Mouse (Mus musculus) adipose tissue, adult 10 weeks (tissue): ENCODE data around the gene Alox5. TPM values are rescaled to one million over a fixed set of nuclear protein-coding genes. Genes with fewer than 3 reads are reported as not detected.

Experiments used
- polyA plus RNA-seq: library from polyadenylated mRNA; stranded (reverse); fragments of 350-450 nt; fragmentation: Illumina TruSeq; extraction: RNeasy Lipid Tissue Mini Kit (QIAGEN cat#74804); gene quantifications from one replicate; pipeline ENCODE4 v1.2.3, GENCODE M21; 2014; ENCODE audit warnings: low read depth, low replicate concordance

Alox5 gene
- polyA plus RNA-seq = 14.9 TPM

DNA sequence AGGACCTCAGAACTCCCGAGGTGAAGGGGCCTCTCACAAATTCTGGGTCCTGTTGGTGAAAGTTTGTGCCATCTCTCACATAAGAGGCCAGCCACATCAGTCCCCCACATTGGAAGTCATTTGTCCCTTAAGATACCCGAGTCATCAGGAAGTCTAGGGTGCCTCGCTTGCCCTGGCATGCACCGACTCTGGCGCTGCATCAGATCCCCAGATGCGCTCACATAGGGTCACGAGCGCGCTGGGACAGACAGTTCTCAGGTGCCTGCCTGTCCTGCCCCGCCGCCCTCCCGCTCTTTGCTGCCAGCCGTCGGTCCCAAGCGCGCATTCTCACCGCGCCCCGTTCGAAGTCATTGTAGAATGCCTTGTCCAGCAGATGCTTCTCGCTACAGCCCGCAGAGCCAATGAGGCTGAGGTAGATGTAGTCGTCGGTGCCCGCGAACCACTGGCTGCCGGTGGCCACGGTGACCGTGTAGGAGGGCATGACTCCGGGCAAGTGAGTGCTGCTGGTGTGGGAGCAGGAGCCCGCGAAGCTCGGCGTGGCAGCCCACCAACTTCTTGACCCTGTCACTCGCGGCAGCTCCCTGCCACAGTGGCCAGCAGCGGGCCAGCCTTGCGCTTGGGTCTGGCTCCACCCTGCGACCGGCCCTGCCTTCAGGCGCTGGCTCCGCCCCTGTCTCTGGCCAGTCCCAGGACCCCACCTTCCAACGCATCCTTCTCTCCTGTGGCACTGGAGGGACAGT is at the start of gene Alox5:
TSS of gene Alox5 (minus strand) at position 635 of the 740 bp plus-strand sequence.

DNA sequence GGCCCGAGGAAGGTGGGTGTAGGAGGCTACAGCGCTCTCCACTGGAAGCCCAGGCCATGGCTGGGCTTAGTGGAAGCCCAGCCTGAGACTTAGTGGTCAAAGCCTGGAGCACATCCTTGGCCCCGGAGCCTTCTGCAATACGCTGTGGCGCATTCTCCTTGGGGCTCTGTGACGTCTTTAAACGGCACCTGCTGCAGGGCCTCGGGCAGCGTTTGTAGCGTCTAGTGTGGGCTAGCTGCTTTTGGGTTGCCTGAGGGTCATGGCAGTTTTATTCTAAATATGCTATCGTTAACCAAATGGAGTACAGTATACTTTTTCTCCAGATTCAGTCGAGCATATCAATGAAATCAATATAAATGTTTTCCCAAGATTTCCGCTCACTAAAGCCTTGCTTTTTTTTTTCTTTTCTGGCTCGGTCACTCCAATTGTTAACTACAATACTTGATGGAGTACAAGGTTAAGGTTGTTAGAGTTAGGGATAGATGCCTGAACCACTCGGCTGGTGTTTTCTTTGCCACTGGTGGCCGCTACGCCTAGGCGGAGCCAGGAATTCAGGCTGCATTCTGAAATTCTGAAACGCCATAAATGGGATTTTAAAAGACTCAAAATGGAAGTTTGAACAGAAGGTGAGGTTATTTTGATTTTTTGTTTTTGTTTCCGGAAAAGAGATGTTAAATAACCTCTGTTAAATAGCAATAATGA is 45.5 kb upstream of the Alox5 start, which contains the start of gene Olfr212:
TSS of gene Olfr212 (plus strand) at position 215 of the 702 bp plus-strand sequence.

DNA sequence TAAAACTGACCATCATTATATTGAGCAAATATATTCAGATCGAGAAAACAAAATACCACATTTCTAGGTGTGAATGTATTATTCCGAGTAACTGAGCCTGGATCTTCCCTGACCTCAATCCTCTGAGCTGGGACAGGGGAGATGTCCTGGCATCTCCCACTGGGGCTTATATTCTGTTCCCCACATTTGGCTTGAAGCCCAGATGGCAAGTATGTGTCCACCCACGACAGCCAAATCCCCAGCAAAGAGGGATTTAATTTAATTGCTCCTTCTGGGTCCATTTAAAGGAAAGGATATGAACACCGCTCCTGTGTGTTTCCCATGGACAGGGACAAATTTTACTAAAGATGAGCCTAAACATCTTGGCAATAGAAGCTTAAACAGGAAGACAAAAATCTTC is 27.8 kb upstream of the Alox5 start, which contains the start of gene Olfr211:
TSS of gene Olfr211 (plus strand) at position 301 of the 400 bp plus-strand sequence.

Other genes starting within 250 kb of the Alox5 start
- 8.2 TPM for gene Zfand4, start 197.0 kb downstream of the Alox5 start, polyA plus RNA-seq
- gene March8, start 123.2 kb downstream of the Alox5 start, polyA plus RNA-seq = 95.9 TPM
- not detected for gene Olfr211, start 27.9 kb upstream of the Alox5 start, polyA plus RNA-seq
- not detected for gene Olfr212, start 45.3 kb upstream of the Alox5 start, polyA plus RNA-seq
- not detected for gene Olfr213, start 77.3 kb upstream of the Alox5 start, polyA plus RNA-seq
- gene Gm5580, start 90.0 kb upstream of the Alox5 start, polyA plus RNA-seq = not detected
- not detected for gene Olfr214, start 93.1 kb upstream of the Alox5 start, polyA plus RNA-seq
- not detected for gene Olfr215, start 123.0 kb upstream of the Alox5 start, polyA plus RNA-seq
- gene Zfp422, start 167.8 kb upstream of the Alox5 start, polyA plus RNA-seq = 16.1 TPM
- gene Depp1, start 189.4 kb upstream of the Alox5 start, polyA plus RNA-seq = 41.0 TPM
- gene Rassf4, start 212.8 kb upstream of the Alox5 start, polyA plus RNA-seq = 13.8 TPM